Mouse (Mus musculus) kidney, adult 2 months (tissue): ENCODE results near the gene Tas2r126. TPM values are rescaled to one million over a fixed set of nuclear protein-coding genes. Genes with fewer than 3 reads are reported as not detected.

ENCODE experiments used
- DNase-seq: peaks from one replicate; pipeline ENCODE4 v3.0.0; 2021
- H3K27ac ChIP-seq: fragments of 200-500 bp; 2 replicates; pipeline ENCODE4 v1.5.1; 2012; ENCODE audit warnings: low read depth, low read length, control low read depth, inconsistent platforms; ENCODE audit not compliant: insufficient read depth
- H3K27me3 ChIP-seq: fragments of 200-500 bp; replicated peaks from 2 replicates; pipeline ENCODE4 v1.6.1; 2012; ENCODE audit warnings: mild to moderate bottlenecking, moderate library complexity, low read length, inconsistent platforms; ENCODE audit not compliant: control insufficient read depth, insufficient read depth
- H3K36me3 ChIP-seq: fragments of 200-500 bp; 2 replicates; pipeline ENCODE4 v1.6.1; 2012; ENCODE audit warnings: mild to moderate bottlenecking, moderate library complexity, low read length, inconsistent platforms; ENCODE audit not compliant: control insufficient read depth, insufficient read depth
- H3K4me1 ChIP-seq: fragments of 200-500 bp; 2 replicates; pipeline ENCODE4 v1.6.1; 2011; ENCODE audit warnings: low read length; ENCODE audit not compliant: control insufficient read depth, insufficient read depth
- H3K4me3 ChIP-seq: fragments of 200-500 bp; 2 replicates; pipeline ENCODE4 v1.5.1; 2011; ENCODE audit warnings: mild to moderate bottlenecking, low read depth, low read length, control low read depth; ENCODE audit not compliant: insufficient read depth
- CTCF ChIP-seq: fragments of 200-500 bp; conservative IDR thresholded peaks from 2 replicates; pipeline ENCODE4 v1.5.1; 2011; ENCODE audit warnings: low read depth, mild to moderate bottlenecking, control low read depth, low read length, moderate library complexity, mixed read lengths; ENCODE audit not compliant: insufficient read depth, insufficient read length
- POLR2A ChIP-seq: fragments of 200-500 bp; IDR thresholded peaks from one replicate; pipeline ENCODE4 v1.6.1; 2011; ENCODE audit warnings: low read depth, low read length, control low read depth
- polyA plus RNA-seq: library from polyadenylated mRNA; depleted of rRNA; stranded (reverse); fragments of >200 nt; gene quantifications from 2 replicates; pipeline ENCODE4 v1.2.3, GENCODE M21; 2012; rRNA removed

Gene Tas2r126
- polyA plus RNA-seq, 1 experiment: not detected

DNA sequence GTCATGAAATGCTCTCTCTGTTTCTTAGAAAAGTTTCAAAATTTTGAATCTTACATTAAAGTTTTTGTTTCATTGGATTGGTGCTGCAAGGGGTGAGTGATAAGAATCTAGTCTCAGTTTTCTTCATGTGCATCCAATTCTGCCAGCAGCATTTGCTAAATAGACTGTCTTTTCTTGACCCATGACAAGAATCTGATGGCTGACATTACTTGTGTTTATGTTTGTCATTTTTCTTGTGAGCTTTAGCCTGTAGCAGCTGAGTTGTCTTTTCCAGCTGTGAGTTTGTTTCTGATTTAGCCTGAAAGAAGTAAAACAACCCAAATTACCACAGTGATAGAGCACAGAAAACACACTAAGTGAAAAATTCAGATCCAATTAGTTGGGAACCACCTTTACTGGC is 50.3 kb downstream of the Tas2r126 start:
- H3K36me3 ChIP-seq: no peaks in the 10 kb centered on the region
- H3K4me1 ChIP-seq: no peaks in the 10 kb centered on the region
- no peaks in the 10 kb centered on the region for H3K27me3 ChIP-seq
- H3K27ac ChIP-seq: no peak overlapping the region
- TF ChIP-seq CTCF (no peak), POLR2A (no peak)
- no peak for DNase-seq
- H3K4me3 ChIP-seq: no peak overlapping the region

Other genes starting within 250 kb of the Tas2r126 start
- gene Tas2r144, start 219.2 kb upstream of the Tas2r126 start, polyA plus RNA-seq: not detected in 2 replicates
- 105 and 115 TPM in 2 replicates for gene Gstk1, start 188.6 kb upstream of the Tas2r126 start, polyA plus RNA-seq
- 28.3 and 34.0 TPM in 2 replicates for gene Tmem139, start 172.6 kb upstream of the Tas2r126 start, polyA plus RNA-seq
- 17.4 and 18.2 TPM in 2 replicates for gene Casp2, start 169.6 kb upstream of the Tas2r126 start, polyA plus RNA-seq
- 0.04 and 0.86 TPM in 2 replicates for gene Clcn1, start 147.8 kb upstream of the Tas2r126 start, polyA plus RNA-seq
- 0.05 TPM in 2 replicates for gene Fam131b, start 109.9 kb upstream of the Tas2r126 start, polyA plus RNA-seq
- gene Zyx, start 84.9 kb upstream of the Tas2r126 start, polyA plus RNA-seq: 90.0 and 94.2 TPM in 2 replicates
- gene Epha1, start 61.3 kb upstream of the Tas2r126 start, polyA plus RNA-seq: 17.0 and 20.0 TPM in 2 replicates
- gene Tas2r143, start 34.3 kb upstream of the Tas2r126 start, polyA plus RNA-seq: not detected in 2 replicates
- not detected in 2 replicates for gene Tas2r135, start 29.1 kb upstream of the Tas2r126 start, polyA plus RNA-seq
- not detected in 2 replicates for gene Olfr458, start 30.7 kb downstream of the Tas2r126 start, polyA plus RNA-seq
- not detected in 2 replicates for gene Olfr457, start 41.8 kb downstream of the Tas2r126 start, polyA plus RNA-seq
- gene Olfr456, start 52.7 kb downstream of the Tas2r126 start, polyA plus RNA-seq: not detected in 2 replicates
- not detected in 2 replicates for gene Olfr455, start 113.1 kb downstream of the Tas2r126 start, polyA plus RNA-seq
- not detected in 2 replicates for gene Tcaf3, start 163.2 kb downstream of the Tas2r126 start, polyA plus RNA-seq
- 1.2 and 1.4 TPM in 2 replicates for gene Tcaf2, start 210.7 kb downstream of the Tas2r126 start, polyA plus RNA-seq